Mouse (Mus musculus) c-Kit-positive CD71-negative TER-119-negative erythroid progenitor cells, embryonic 14.5 days (primary cell): Measurements from ENCODE around the gene Gpc6.

Experiments
- DNase-seq: peaks from one replicate; pipeline ENCODE4 v3.0.0-alpha.2; 2013; ENCODE audit warnings: low read depth

Gene Gpc6

DNA sequence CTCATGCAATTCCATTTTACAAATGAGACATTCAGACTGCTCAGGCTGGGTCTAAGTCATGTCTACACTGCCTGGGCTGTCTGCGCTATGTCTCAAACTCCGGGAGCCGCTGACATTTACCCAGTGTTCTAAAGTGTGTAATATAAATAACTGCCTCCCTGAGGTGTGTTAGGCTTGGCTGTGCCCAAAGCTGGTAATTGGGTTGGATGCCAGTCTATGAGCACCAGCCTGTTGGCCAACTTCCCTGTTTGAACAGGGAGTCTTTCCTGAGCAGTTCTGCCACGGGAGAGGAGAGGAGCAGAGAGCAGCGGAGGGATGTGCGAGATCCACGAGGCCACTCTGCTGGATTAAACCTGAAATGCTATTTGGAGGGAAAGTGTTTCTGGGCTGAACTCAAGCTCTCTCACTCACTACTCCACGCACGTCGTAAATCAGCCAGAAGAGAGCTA is 785.4 kb downstream of the Gpc6 start:
- no peak for DNase-seq

DNA sequence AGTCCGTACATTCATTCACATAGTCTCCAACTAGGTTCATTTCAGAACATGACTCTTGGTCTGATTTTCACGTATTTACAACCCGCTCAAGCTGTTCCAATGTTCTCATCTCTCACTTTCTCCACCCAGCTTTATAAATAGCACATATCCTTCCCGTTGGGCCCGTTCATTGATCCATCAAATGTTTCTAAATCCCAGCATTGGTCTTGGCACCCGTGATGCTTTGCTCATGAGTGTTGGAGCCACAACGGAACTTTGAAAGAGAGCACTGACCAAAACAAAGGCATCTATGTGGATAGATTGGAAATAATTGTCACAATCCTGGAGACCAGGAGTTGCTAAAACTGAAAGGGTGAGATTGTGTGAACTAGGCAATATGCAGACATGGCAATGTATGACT is 787.2 kb downstream of the Gpc6 start:
- DNase-seq = no peak

DNA sequence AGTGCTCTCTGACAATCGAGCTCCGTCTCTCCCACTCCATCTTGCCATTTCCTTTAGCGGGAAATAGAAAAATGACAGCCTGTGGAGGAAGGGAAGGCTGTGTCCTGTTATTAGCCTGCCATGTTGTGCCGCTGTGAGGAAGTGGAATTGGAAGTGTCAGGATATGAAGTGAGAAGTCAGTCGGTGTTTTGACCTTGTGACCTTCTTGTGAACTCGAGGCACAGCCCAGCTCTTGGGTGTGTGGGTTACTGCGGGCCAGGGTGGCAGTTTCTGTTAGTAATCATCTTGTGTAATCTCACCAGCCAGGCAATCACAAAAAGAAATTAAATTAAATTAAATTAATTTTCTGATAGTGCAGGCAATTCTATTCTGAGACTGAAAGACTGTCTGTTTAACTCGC is 789.0 kb downstream of the Gpc6 start:
- no peak for DNase-seq

DNA sequence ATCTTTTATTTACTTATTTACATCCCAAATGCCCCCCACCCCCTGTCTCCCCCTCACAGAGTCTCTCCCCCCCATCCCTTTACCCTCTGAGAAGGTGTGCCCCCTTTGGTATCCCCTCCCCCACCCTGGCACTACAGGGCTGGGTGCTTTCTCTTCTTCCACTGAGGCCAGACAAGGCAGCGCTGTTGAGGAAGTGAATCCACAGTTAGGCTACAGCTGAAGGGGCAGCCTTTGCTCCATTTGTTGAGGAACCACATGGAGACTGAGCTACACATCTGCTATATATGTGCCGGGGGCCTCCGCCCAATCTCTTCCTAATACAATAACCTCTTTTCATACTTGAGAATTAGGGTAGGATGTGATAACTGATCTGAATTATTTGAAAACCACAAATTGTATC is 791.2 kb downstream of the Gpc6 start:
- DNase-seq = no peak

DNA sequence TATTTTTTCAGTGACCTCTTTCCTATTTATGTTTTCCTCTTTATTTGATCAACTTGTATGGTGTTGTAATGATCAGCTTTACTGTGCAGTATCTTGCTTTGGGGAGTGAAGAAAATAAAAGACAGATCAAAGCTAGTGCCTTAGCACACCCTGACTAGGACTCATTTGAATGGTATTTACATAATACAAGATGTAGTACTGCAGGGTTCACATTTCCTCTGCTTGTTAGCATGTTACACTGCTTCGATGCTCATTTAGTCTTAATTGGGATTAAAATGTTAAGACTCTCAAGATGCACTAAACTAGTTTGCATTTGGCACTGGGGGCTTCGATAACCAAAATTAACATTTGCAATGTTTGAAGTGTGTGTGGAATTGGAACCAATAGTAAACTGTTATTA is 803.6 kb downstream of the Gpc6 start:
- no peak for DNase-seq

DNA sequence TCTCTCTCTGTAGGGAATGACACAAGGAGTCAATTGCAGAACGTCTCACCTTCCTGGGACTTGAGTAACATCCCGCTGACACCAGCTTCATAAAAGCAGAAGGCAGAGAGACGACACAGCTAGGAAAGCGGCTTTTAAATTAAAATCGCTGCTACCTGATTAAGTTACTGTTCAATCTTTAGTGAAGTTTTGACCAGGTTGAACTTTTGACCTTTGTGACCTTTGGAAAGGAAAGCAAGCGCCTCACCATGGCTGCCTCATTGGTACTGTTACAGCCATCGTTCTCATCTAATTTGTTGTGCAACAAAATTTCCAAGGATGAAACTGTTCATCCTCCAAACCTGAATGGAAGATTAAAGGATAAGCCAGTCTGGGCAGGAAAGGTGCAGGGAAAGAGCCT is 830.1 kb downstream of the Gpc6 start:
- no peak for DNase-seq

DNA sequence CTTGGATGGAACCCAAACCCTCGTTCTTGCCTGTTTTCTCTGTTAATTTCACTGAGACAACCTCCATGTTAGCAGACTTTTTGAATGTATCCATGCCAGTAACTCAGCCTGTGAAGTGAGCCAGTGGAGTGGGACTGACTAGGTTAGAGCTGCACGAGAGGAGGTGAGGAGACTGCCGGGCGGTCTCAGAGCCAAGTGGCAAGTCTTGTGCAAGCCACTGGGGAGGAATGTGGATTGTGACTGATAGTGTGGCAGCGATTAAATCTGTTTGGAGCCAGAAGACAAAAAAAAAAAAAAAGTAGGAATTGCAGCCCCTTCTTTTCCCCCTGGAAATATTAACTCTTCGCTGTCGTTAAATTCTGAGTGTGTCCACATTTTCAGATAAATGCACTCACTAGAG is 831.4 kb downstream of the Gpc6 start:
- DNase-seq = no peak

DNA sequence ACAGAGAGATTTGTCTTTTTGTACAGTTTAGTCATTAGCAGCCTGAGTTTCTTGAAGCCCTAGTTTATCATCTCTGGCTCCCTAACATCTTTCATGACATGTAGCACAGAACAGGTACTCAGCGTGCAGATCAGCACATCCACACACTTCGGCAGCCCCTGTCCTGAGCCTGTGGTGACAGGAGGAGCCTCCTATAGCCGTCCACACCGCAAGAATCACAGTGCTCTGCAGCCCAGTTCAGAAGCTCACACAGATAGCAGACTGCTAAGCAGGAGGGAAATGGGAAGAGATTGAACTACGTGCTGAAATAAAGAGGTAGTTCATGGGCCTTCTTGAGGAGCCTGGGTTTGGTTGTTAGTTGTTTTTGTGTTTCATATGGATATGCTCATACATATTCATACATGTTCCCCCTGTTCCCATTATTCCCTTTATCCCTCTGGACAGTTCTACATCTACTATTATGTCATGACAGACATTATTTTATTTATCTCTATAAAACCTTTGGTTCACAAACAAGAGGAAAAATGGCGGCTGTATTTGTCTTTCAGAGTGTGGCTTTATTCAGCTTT is 832.8 kb downstream of the Gpc6 start:
- DNase-seq = no peak

DNA sequence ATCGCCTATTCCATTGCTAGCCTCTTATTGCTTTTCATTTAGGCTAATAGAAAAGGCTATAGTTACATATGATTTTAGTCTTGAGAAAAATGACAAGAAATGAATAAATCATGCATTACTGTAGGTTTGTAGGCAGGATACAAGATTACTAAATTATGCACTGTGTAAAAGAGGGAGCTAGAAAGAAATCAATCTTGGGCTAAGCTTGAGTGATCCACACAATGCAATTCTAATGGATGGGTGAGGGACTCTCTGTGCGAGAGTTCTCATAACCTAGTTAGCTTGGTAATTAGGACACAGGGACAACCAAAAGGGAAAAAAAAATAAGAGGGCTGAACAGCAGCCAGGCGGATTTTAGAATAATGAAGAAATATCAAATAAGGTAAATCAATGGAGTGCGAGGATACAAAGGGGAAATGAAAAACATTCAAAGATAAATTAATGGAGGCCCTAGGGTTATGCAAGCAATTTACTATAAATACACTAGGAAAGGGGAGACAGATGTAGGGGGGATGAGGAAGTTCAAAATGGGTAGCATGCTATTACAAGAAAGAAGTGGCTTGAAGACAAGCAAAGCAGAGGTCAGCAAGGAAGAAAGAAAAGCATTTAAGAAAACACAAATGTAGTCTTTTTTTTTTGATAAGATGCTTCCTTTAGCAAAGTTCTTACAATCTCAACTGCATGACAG is 835.9 kb downstream of the Gpc6 start:
- DNase-seq = no peak

DNA sequence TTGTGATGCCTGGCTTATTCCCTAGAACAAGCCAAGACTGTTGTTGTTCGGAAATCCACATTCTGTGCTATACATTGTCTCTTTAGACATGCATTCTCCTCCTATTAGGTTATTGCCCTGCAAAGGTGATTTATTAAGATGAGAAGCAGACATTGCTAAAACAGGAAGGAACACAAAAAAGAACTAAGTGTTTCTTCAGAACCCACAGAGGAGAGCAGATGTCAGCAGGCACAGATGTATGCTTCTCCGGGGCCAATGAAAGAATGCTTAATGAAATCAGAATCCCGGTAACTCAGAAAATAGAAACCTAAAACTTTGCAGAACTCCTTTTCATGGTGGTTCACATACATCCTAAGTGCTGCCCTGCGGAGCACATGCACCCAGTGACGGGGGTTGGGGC is 837.8 kb downstream of the Gpc6 start:
- DNase-seq = no peak

DNA sequence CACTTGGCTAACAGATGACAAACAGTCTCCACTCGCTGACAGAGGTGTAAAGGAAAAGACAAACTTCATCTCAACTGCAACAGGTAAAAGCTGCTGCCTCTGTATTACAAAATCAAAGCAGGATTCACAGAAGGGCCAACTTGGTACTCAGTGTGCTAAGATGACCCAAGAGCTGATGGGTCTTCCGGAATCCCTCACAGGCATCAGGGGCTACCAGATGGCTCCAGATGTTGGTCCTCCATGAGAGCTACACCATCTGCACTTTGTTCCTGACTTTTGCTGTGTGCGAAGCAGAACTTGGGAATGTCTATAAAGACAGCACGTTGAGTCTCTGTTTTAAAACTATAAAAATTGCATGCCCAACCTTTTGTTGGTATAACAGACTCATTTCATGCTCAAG is 842.7 kb downstream of the Gpc6 start:
- no peak for DNase-seq

DNA sequence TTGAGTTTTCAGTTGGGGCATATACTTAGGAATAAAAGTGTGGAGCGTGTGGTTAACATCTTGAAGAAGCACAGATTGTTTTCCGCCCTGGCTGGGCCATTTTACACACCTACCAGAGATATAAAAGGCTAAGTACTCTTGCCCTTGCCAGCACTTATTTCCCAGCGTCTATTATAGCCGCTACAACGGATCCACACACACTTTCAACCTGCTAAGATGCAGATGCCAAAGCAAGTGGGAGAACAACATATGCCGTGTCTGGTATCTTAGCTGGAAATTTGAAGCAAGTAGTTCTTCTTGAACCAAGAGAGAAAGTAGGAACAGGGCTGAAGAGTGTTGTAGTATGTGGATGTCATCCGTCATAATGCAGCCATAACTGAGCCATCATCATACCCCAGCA is 843.6 kb downstream of the Gpc6 start:
- DNase-seq = no peak

DNA sequence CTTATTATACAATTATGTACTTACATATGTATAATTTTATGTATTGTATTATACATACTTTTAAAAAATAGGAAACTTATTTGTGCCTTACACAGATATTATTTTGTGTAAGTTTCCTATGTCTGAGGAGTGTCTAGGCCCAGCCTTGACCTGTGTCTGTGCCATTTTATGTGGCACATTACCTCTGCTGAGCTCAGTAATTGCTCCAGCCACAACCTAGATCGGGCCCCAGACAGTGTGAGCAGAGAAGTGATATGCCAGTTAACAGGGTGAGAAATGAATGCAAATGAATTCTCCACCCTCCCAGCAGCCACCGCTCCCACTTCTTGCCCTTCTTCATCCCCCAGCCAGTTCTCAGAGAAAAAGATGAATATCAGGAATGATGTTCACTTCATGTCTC is 848.3 kb downstream of the Gpc6 start:
- DNase-seq = no peak

DNA sequence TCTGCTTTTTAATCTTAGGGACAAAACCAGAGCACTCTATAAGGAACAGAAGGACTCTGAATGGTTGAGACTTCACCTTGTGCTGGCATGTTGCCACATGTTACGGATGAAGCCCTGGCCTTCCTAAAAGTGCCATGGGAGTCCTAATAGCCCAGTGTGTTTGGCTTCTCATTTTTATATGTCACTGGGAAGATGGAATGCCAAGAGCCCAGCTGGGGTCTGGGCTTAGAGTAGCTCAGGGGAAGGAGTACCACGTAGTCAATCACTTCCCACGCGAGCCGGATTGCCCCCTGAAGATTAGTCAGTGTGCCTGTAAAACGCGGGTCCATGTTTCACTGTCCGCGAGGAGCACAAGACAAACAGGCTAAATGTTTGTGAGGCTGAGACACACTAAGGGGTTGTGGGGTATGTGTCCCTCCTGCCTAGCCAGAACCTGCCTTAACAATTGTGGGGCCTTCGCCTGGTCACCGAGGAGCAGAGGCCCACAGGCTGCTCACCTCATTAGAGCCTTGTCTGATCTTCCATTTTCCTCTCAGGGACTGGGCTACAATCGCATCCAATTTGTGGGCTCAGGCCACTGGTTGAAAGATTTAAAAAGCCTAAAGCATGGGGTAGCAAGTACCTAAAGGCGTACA is 852.9 kb downstream of the Gpc6 start:
- no peak for DNase-seq

DNA sequence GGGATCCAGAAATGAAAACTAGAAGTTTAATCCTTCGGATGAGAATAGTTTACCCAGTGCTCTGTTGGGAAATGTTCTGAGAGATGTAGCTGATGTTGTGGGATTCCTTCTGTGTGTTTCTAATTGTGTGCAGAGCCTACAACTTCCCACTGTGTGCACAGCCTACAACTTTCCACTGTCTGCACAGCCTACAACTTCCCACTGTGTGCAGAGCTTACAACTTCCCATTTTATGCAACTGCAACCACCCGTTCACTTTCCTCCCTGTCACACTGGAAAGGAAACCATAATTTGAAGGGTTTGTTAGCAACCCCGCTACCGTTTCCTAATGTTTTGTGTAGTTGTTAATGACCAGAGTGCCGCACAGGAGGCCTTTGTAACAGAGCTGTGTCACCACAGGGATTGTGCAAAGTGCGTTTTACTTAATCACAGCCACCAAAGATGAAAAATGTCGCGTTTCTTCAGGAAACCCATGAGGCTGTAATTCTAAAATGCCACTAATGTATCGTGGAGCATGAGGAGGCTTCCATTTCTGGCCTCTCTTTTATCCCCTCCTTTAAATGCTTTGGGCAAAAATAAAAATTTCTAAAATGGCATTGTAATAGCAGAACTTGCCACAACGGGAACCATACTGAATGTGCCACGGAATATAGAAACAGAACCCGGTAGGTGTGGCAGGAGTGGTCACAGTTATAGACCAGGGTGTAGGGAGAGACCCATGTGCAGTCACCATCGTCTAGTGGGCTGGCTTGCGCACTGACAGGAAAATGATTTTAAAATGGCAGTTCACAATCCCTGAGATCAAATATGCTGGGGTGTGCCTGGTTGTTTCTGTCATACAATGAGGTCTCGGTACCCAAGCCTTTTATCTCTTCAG is 853.7 kb downstream of the Gpc6 start:
- peak; percentile 18 for DNase-seq

DNA sequence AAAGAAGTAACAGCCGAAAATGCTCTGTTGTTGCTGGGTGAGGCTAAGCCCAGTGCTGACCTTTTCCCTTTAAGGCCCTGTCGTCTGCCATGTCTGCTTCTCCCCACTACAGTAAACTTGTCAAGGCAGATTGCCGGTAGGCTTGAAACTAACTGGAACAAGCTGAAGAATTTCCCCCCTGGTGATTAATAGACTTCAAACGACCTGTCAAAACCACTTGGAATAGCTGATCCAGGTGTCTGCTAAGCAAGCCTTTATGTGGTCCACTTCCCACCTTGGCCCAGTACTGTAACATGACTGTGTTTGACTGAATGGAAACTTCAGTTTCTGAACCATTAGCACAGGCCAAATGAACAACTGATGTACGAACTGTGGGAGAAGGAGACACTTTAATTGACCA is 856.6 kb downstream of the Gpc6 start:
- no peak for DNase-seq

DNA sequence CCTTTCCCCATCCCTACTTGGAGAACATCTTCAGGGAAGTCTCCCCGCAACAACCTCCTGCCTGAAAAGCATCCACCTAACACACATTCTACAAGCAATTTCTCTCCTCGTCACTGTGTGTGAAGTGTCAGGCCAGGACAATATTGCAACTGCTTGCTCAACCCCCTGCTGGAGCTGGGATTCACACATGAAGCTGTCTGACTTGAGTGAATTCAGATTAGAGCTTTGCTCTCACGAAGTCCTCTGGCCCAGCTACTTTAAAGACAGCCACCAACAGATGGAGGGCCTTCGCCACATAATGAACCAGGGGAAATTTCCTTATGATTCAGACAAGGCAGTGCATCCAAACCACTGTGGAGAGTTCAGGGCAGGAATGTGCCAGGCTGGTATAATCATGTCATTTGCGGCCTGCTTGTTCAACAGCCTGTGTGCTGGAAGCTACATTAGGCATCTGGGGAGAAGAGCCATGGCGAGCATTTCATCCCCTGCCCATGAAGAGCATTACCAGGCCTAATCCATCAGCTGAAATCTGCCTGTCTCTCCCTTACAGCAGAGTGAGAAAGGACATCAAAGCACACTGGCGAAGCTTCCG is 858.7 kb downstream of the Gpc6 start:
- DNase-seq = no peak

DNA sequence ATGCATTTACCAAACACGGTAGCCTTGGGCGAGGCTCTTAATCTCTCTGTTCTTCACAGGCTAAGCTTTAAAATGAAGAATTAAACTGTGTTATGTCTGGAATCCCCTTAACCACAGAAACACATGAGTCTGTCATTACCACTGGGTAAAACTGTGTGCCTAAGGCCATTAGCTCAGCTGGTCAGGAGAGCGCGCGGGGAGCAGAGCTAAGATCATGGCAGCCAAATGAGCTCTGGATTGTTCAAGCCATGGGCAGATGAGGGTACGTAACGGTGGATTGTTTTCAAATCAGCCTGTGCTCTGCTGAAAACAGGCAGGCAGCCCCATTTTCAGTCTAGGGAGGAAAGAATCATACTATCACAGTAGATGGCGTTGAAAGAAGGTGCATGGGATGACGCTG is 859.8 kb downstream of the Gpc6 start:
- no peak for DNase-seq

DNA sequence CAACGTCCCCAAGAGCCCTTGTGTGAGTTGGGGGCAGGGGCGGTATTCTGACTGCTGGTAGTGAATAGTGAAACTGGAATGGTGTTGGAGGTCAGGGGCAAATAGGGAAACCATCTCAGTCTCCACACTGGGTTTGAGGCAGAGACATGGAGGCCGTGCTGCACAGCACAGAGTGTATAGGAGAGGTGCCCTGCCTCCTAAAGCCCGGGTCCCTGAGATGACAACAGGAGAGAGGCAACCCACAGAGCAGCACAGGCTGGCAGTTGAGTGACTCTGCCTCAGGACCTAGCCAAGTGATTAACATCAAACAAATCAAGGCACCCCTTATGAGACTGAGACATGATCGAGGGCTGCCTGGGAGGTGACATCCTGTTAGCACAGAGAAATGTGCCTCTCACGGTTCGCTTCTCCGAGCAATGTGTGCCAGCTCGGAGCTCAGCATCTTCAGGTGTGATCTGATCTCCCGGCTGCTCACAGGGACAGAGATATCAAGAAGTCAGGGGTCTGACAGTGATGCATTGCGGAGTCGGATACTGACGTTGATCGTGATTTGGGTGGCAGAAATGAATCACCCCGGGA is 860.5 kb downstream of the Gpc6 start:
- DNase-seq = no peak

DNA sequence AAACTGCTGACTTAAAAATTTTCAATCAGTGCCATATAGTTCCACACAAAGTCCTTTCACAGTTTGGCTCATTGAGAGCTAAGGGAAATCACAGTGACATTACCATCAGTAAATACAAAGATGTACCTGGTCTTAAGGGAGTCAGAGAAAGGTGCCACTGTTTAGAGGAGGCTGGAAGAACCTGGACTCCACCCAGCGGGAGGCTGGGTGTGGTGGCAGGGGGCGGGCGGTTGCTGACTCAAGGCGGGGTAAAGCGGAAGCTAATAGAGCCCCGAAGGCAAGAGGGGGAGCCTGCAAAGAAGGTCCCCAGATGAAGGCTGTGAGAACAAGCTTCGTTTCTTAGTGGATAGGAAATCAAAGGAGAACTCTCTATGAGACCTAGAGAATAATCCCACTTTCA is 861.5 kb downstream of the Gpc6 start:
- no peak for DNase-seq

DNA sequence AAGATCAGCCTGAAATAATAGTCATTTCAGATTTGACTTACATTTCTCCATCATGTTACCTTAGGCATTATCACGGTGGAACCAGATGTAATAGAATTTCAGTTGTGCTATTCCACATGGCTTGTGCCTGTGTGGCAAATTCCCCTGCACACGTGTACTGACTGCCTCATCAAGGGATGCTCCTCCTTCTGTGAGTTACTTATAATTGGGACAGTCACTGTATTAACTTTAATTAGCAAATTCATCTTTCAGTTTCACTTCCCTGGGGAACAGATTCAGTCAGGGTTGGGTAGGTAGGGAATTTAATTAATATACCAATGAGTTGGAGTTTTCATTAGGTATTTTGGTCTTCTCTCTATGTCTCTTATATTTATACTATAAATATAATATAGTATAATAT is 869.8 kb downstream of the Gpc6 start:
- no peak for DNase-seq

DNA sequence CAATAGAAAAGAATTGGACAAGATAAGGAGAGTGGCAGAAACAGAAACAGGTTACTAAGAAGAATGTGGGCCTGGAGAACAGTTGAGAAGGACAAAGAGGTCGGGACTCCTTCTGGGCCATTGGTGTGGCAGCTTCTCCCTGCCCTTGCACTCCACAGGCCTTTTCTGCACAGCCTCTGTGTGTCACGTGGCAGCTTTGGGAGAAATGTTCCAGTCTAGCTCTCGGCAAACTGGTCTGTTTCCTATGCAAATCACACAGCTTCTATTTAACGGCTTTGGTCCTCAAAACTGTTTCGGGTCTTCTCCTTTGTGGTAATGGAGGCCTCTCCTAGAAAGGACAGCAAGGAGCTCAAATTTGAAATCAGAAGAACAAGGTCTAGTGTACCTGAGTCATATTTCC is 871.5 kb downstream of the Gpc6 start:
- DNase-seq = no peak
